Mouse (Mus musculus): ENCODE measurements around the gene Mrpl51. TPM values are rescaled to one million over a fixed set of nuclear protein-coding genes. Genes with fewer than 3 reads are reported as not detected.

Gene Mrpl51
- polyA plus RNA-seq, 1 experiment from 2014 or later, result 213 TPM

- DNase-seq (ENCODE audit: low spot score), result no peak
- no peaks in the 10 kb centered on the region for H3K9me3 ChIP-seq
- H3K4me3 ChIP-seq, result no peak overlapping the region
- H3K27me3 ChIP-seq (ENCODE audit: insufficient read depth, poor library complexity, severe bottlenecking), result no peaks in the 10 kb centered on the region
- H3K36me3 ChIP-seq, result peaks cover 100% of the 10 kb centered on the region
- 90% methylated on average over 5 of the region's 5 CpGs for WGBS
- no peak overlapping the region for H3K27ac ChIP-seq
- H3K4me1 ChIP-seq (replicated peaks), result no peaks in the 10 kb centered on the region
Measured at GRCm38 (mm10) chr6:125175469-125175868, 16.1 kb upstream of the Mrpl51 start.

DNA sequence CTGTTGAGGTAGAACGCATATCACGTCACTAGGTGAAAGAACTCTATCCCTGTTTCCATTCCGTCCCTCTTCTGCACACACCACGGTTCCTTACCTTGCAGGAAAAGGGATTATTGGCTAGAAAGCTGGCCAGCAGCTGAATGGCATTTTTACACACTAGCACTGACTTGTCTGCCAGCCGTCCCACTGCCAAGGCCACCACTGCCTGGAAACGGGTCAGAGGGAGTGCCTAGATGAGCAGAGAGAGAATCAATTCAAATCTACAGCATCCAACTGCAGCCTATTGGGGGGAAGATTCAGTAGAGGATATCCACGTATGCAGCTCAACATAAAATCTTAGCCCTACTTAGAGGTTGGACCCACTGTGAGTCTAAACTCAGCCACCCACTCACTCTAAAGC lies 12.0 kb upstream of the Mrpl51 start:
- no peak for DNase-seq (ENCODE audit: low spot score)
- H3K4me1 ChIP-seq (replicated peaks), result no peaks in the 10 kb centered on the region
- peaks cover 100% of the 10 kb centered on the region for H3K36me3 ChIP-seq
- no peaks in the 10 kb centered on the region for H3K9me3 ChIP-seq
- no peak overlapping the region for H3K27ac ChIP-seq
- 93% methylated on average over 7 of the region's 7 CpGs for WGBS
- H3K4me3 ChIP-seq, result no peak overlapping the region
- H3K27me3 ChIP-seq (ENCODE audit: insufficient read depth, poor library complexity, severe bottlenecking), result no peaks in the 10 kb centered on the region

- WGBS, result 86% methylated on average over 5 of the region's 5 CpGs
- DNase-seq (ENCODE audit: low spot score), result no peak
- Histone ChIP-seq H3K36me3 (peaks cover 100% of the 10 kb centered on the region), H3K27me3 (ENCODE audit: insufficient read depth, poor library complexity, severe bottlenecking) (no peaks in the 10 kb centered on the region), H3K4me1 (replicated peaks) (no peaks in the 10 kb centered on the region), H3K9me3 (no peaks in the 10 kb centered on the region), H3K27ac (no peak overlapping the region), H3K4me3 (no peak overlapping the region)
Measured at GRCm38 (mm10) chr6:125182133-125182532, 9.5 kb upstream of the Mrpl51 start.

GRCm38 (mm10) chr6:125186203-125186602 lies 5.4 kb upstream of the Mrpl51 start:
- H3K27me3 ChIP-seq (ENCODE audit: insufficient read depth, poor library complexity, severe bottlenecking), result no peaks in the 10 kb centered on the region
- H3K36me3 ChIP-seq, result peaks cover 86% of the 10 kb centered on the region
- no peak overlapping the region for H3K27ac ChIP-seq
- H3K4me3 ChIP-seq, result no peak overlapping the region
- no peaks in the 10 kb centered on the region for H3K9me3 ChIP-seq
- no peak for DNase-seq (ENCODE audit: low spot score)
- peaks cover 10% of the 10 kb centered on the region for H3K4me1 ChIP-seq (replicated peaks)
- WGBS, result 93% methylated on average over 10 of the region's 10 CpGs

- H3K9me3 ChIP-seq, result no peaks in the 10 kb centered on the region
- H3K36me3 ChIP-seq, result peaks cover 66% of the 10 kb centered on the region
- no peaks in the 10 kb centered on the region for H3K27me3 ChIP-seq (ENCODE audit: insufficient read depth, poor library complexity, severe bottlenecking)
- H3K4me3 ChIP-seq, result peak overlapping the region; percentile 73
- no peak for DNase-seq (ENCODE audit: low spot score)
- H3K27ac ChIP-seq, result peak overlapping the region; percentile 99
- H3K4me1 ChIP-seq (replicated peaks), result peaks cover 24% of the 10 kb centered on the region
Measured at GRCm38 (mm10) chr6:125190816-125191215, 785 bp upstream of the Mrpl51 start.

DNA sequence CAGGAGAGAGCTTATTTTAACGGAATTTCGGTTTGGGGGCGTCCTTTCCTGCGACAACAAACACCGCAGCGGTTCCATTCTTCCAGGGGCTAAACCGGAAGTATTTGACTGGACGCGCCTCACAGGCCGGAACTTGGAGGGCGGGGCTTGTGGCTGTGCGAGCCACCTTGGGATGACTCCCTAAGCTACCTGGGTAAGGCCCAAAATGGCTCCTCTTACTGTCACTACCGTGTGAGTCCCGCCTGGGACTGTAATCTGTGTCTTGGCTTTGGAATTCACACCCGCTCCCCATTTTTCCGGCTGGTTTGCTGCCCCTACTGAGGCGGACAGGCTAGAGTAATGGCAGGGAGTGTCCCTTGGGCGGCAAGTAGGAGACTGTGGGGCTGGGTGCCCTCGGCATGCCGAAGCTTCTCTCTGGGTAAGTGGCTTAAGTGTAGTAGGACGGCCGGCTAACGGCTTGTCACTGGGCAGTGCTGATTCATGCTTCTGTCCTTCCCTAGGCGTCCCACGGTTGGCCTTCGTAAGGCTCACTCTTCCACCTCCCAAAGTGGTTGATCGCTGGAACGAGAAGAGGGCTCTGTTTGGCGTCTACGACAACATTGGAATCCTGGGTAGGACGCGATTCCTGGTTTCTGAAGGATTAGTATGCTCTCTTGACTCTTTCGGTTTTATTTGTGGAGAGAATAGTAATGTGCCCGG lies 564 bp downstream of the Mrpl51 start:
- WGBS, result under 1% methylated on average over 34 of the region's 34 CpGs
- Histone ChIP-seq H3K4me1 (replicated peaks) (peaks cover 33% of the 10 kb centered on the region), H3K27ac (peak overlapping the region; percentile 99), H3K9me3 (no peaks in the 10 kb centered on the region), H3K27me3 (ENCODE audit: insufficient read depth, poor library complexity, severe bottlenecking) (no peaks in the 10 kb centered on the region), H3K36me3 (peaks cover 53% of the 10 kb centered on the region), H3K4me3 (peak overlapping the region; percentile 73)
- DNase-seq (ENCODE audit: low spot score), result peak; percentile 94

DNA sequence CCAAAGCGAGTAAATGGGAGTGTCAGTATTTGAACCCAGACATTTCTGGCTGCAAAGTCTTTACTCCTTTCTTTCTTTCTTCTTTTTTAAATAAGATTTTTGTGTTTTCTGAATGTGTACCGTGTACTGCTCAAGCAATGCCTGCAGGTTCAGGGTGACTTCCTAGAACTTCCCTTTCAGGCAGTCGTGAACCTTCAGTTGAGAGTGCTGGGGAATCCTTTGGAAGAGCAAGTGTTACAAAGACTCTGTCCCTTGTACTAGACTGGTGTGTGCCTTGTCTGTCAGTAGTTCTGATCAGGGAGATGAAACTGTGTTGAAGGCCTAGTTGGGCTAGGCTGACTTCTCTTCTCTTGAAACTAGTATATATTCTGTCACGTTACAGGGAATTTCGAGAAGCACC lies 1.2 kb downstream of the Mrpl51 start:
- peak overlapping the region; percentile 99 for H3K27ac ChIP-seq
- peaks cover 33% of the 10 kb centered on the region for H3K4me1 ChIP-seq (replicated peaks)
- 44% methylated on average over 5 of the region's 5 CpGs for WGBS
- no peak for DNase-seq (ENCODE audit: low spot score)
- no peaks in the 10 kb centered on the region for H3K9me3 ChIP-seq
- peaks cover 46% of the 10 kb centered on the region for H3K36me3 ChIP-seq
- H3K4me3 ChIP-seq, result peak overlapping the region; percentile 73
- H3K27me3 ChIP-seq (ENCODE audit: insufficient read depth, poor library complexity, severe bottlenecking), result no peaks in the 10 kb centered on the region

- WGBS, result 83% methylated on average over 7 of the region's 7 CpGs
- H3K27ac ChIP-seq, result no peak overlapping the region
- no peak for DNase-seq (ENCODE audit: low spot score)
- no peaks in the 10 kb centered on the region for H3K27me3 ChIP-seq (ENCODE audit: insufficient read depth, poor library complexity, severe bottlenecking)
- H3K36me3 ChIP-seq, result peaks cover 41% of the 10 kb centered on the region
- H3K9me3 ChIP-seq, result no peaks in the 10 kb centered on the region
- H3K4me3 ChIP-seq, result no peak overlapping the region
- peaks cover 33% of the 10 kb centered on the region for H3K4me1 ChIP-seq (replicated peaks)
Measured at GRCm38 (mm10) chr6:125193390-125193789, 1.8 kb downstream of the Mrpl51 start.

DNA sequence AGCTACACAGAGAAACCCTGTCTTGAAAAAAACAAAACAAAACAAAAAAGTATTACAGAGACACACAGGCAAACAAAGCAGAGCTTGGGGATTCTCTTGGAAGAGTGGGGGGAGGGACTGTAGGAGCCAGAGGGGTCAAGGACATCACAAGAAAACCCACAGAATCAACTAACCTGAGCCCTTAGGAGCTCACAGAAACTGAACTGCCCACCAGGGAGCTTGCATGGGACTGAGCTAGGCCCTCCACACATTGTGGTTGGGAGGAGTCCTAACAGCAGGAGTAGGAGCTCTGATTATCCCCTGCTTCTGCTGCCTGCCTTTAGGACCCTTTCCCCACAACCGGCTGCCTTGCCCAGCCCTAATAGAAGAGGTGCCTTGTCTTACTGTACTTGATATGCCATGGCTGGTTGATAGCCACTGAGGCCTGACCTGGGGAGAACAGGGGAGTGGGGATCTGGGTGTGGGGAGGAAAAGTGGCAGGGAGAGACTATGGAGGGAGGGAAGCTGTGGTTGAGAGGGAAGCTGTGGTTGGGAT lies 4.0 kb downstream of the Mrpl51 start:
- H3K27ac ChIP-seq, result no peak overlapping the region
- H3K9me3 ChIP-seq, result no peaks in the 10 kb centered on the region
- H3K4me1 ChIP-seq (replicated peaks), result peaks cover 23% of the 10 kb centered on the region
- WGBS, result 32% methylated on average over 1 of the region's 1 CpGs
- H3K27me3 ChIP-seq (ENCODE audit: insufficient read depth, poor library complexity, severe bottlenecking), result no peaks in the 10 kb centered on the region
- H3K4me3 ChIP-seq, result no peak overlapping the region
- no peak for DNase-seq (ENCODE audit: low spot score)
- H3K36me3 ChIP-seq, result peaks cover 26% of the 10 kb centered on the region

GRCm38 (mm10) chr6:125196301-125196700 lies 4.7 kb downstream of the Mrpl51 start:
- no peaks in the 10 kb centered on the region for H3K9me3 ChIP-seq
- DNase-seq (ENCODE audit: low spot score), result no peak
- no peak overlapping the region for H3K4me3 ChIP-seq
- peaks cover 26% of the 10 kb centered on the region for H3K36me3 ChIP-seq
- H3K27me3 ChIP-seq (ENCODE audit: insufficient read depth, poor library complexity, severe bottlenecking), result no peaks in the 10 kb centered on the region
- H3K4me1 ChIP-seq (replicated peaks), result peaks cover 23% of the 10 kb centered on the region
- H3K27ac ChIP-seq, result no peak overlapping the region
- 45% methylated on average over 3 of the region's 3 CpGs for WGBS

GRCm38 (mm10) chr6:125197166-125197565 lies 5.6 kb downstream of the Mrpl51 start:
- H3K4me3 ChIP-seq, result no peak overlapping the region
- WGBS, result 91% methylated on average over 5 of the region's 5 CpGs
- DNase-seq (ENCODE audit: low spot score), result no peak
- no peaks in the 10 kb centered on the region for H3K9me3 ChIP-seq
- H3K27me3 ChIP-seq (ENCODE audit: insufficient read depth, poor library complexity, severe bottlenecking), result no peaks in the 10 kb centered on the region
- peaks cover 26% of the 10 kb centered on the region for H3K36me3 ChIP-seq
- peaks cover 23% of the 10 kb centered on the region for H3K4me1 ChIP-seq (replicated peaks)
- no peak overlapping the region for H3K27ac ChIP-seq

DNA sequence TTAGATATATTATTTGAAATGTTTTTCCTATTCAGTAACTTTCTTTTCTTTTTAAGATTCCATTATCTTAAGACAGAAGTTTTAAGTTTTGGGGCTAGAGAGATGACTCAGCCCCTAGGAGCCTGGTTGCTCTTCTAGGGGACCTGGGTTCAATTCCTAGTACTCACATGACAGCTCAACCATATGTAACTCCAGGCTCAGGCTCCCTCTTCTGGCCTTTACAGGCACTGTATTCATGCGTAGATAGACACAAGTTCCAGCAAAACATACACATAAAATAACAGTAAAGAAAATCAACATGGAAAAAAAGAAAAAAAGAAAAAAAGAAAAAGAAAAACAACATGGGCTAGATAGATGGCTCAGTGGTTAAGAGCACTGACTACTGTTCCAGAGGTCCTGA lies 18.8 kb downstream of the Mrpl51 start:
- Histone ChIP-seq H3K27me3 (ENCODE audit: insufficient read depth, poor library complexity, severe bottlenecking) (peaks cover 21% of the 10 kb centered on the region; the same call in 1 of the 2 replicates), H3K9me3 (no peaks in the 10 kb centered on the region), H3K4me1 (replicated peaks) (peaks cover 3% of the 10 kb centered on the region; the same call in 1 of the 2 replicates), H3K4me3 (no peak overlapping the region), H3K36me3 (no peaks in the 10 kb centered on the region), H3K27ac (no peak overlapping the region)
- 90% methylated on average over 1 of the region's 1 CpGs for WGBS
- no peak for DNase-seq (ENCODE audit: low spot score)

DNA sequence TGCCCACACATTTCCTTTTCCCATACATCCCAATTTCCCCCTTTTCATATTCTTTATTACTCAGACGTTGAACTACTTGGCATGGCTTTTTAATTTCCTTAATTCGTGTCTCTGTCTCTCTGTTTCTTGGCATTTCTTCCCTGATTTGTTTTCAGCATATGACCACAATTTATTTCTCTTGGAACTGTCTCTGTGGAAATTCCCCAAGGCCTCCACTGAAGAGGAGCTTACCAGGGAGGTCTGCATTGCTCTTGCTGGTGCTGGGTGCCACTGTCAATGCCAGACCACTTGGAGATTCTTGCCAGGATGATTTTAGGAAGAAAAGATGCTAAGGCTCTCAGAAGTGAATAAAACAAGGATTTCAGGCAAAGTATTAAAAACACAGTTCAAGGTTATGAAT lies 21.0 kb downstream of the Mrpl51 start:
- no peaks in the 10 kb centered on the region for H3K36me3 ChIP-seq
- no peak overlapping the region for H3K4me3 ChIP-seq
- no peak overlapping the region for H3K27ac ChIP-seq
- no peak for DNase-seq (ENCODE audit: low spot score)
- H3K9me3 ChIP-seq, result no peaks in the 10 kb centered on the region
- H3K4me1 ChIP-seq (replicated peaks), result peaks cover 15% of the 10 kb centered on the region
- H3K27me3 ChIP-seq (ENCODE audit: insufficient read depth, poor library complexity, severe bottlenecking), result peaks cover 30% of the 10 kb centered on the region
- 60% methylated on average over 2 of the region's 2 CpGs for WGBS

Measured in hindbrain, embryonic 10.5 days (tissue).